Mouse (Mus musculus) limb, embryonic 15.5 days (tissue): Measurements from ENCODE around the gene Gpr108. TPM values are rescaled to one million over a fixed set of nuclear protein-coding genes. Genes with fewer than 3 reads are reported as not detected.

Experiments
- ATAC-seq: fragments of 200-750 bp; cut with Nextera tagmentation; 2 replicates; pipeline ENCODE4 v1.8.0; 2017; ENCODE audit warnings: low read depth, moderate TSS enrichment; ENCODE audit not compliant: insufficient number of reproducible peaks, low FRiP score, low TSS enrichment
- H3K27ac ChIP-seq: fragments of 300-500 bp; sonication (generic); 2 replicates; pipeline ENCODE4 v1.5.1; 2015; ENCODE audit warnings: moderate library complexity, mild to moderate bottlenecking, inconsistent platforms
- H3K27me3 ChIP-seq: fragments of 300-500 bp; sonication (generic); 2 replicates; pipeline ENCODE4 v1.6.1; 2015; ENCODE audit warnings: inconsistent platforms
- H3K36me3 ChIP-seq: fragments of 300-500 bp; sonication (generic); 2 replicates; pipeline ENCODE4 v1.6.1; 2015; ENCODE audit warnings: inconsistent platforms
- H3K4me1 ChIP-seq: fragments of 300-500 bp; sonication (generic); 2 replicates; pipeline ENCODE4 v1.6.1; 2015; ENCODE audit warnings: inconsistent platforms
- H3K4me2 ChIP-seq: fragments of 300-500 bp; sonication (generic); 2 replicates; pipeline ENCODE4 v1.6.1; 2015; ENCODE audit warnings: mild to moderate bottlenecking, inconsistent platforms
- H3K4me3 ChIP-seq: fragments of 300-500 bp; sonication (generic); 2 replicates; pipeline ENCODE4 v1.5.1; 2015; ENCODE audit warnings: mild to moderate bottlenecking, inconsistent platforms
- H3K9ac ChIP-seq: fragments of 300-500 bp; sonication (generic); 2 replicates; pipeline ENCODE4 v1.6.1; 2015; ENCODE audit warnings: inconsistent platforms
- H3K9me3 ChIP-seq: fragments of 300-500 bp; sonication (generic); 2 replicates; pipeline ENCODE4 v1.6.1; 2016; ENCODE audit warnings: inconsistent platforms
- WGBS: fragments of 180-500 bp; shearing (Covaris S2); methylation state at CpG from one replicate; pipeline ENCODE4 v1.1.7; 2015; 5-methylcytosine and 5-hydroxymethylcytosine counted together
- polyA plus RNA-seq: library from polyadenylated mRNA; unstranded; fragments of >200 nt; fragmentation: Nextera tagmentation; extraction: Ambion mirVana; gene quantifications from 2 replicates; pipeline ENCODE4 v1.2.1, GENCODE M21; 2015

Gene Gpr108
- polyA plus RNA-seq, 1 experiment from 2014 or later = 43.6 TPM

DNA sequence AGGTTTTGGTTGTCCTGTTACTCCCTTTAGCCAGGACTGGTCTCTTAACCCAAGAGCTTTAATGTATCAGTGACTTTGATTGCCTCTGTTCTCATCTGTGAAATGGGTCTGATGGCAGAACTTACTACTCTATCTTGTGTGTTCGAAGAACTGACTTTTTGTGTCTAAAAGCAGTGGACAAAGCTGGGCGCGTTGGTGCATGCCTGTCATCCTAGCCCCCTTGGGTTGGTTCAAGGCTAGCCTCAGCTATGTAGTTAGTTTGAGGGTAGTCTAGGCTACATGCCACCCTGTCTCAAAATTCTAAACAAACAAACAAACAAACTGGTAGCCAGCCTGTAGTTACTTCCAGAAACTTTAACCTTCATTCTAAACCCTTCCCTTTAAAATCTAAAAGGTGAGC lies 3.2 kb upstream of the Gpr108 start:
- Histone ChIP-seq H3K4me2 (no peak overlapping the region), H3K4me1 (peaks cover 27% of the 10 kb centered on the region), H3K27ac (no peak overlapping the region), H3K4me3 (no peak overlapping the region), H3K9me3 (no peaks in the 10 kb centered on the region), H3K27me3 (no peaks in the 10 kb centered on the region), H3K36me3 (peaks cover 30% of the 10 kb centered on the region), H3K9ac (no peak overlapping the region)
- ATAC-seq = no peak
- 93% methylated on average over 3 of the region's 3 CpGs for WGBS

GRCm38 (mm10) chr17:57250461-57251160 lies 2.4 kb upstream of the Gpr108 start:
- WGBS = 2% methylated on average over 33 of the region's 33 CpGs
- ATAC-seq = no peak
- H3K27me3 ChIP-seq = no peaks in the 10 kb centered on the region
- H3K4me3 ChIP-seq = peak overlapping the region; percentile 80
- peak overlapping the region; percentile 93 for H3K27ac ChIP-seq
- H3K36me3 ChIP-seq = peaks cover 24% of the 10 kb centered on the region
- H3K9ac ChIP-seq = peak overlapping the region; percentile 65
- H3K4me2 ChIP-seq = peak overlapping the region; percentile 92
- no peaks in the 10 kb centered on the region for H3K9me3 ChIP-seq
- H3K4me1 ChIP-seq = peaks cover 32% of the 10 kb centered on the region

GRCm38 (mm10) chr17:57249186-57250181 lies 1.2 kb upstream of the Gpr108 start, which contains the start of gene Trip10:
TSS of gene Trip10 (plus strand) at chr17:57249455.
- no peaks in the 10 kb centered on the region for H3K27me3 ChIP-seq
- H3K9me3 ChIP-seq = no peaks in the 10 kb centered on the region
- under 1% methylated on average over 52 of the region's 52 CpGs for WGBS
- peaks cover 18% of the 10 kb centered on the region for H3K36me3 ChIP-seq
- H3K4me1 ChIP-seq = peaks cover 32% of the 10 kb centered on the region
- peak; percentile 31 for ATAC-seq
- peak within 1 kb of the TSS; percentile 80 for H3K4me3 ChIP-seq
- peak within 1 kb of the TSS; percentile 93 for H3K27ac ChIP-seq
- H3K9ac ChIP-seq = peak within 1 kb of the TSS; percentile 65
- H3K4me2 ChIP-seq = peak within 1 kb of the TSS; percentile 92

DNA sequence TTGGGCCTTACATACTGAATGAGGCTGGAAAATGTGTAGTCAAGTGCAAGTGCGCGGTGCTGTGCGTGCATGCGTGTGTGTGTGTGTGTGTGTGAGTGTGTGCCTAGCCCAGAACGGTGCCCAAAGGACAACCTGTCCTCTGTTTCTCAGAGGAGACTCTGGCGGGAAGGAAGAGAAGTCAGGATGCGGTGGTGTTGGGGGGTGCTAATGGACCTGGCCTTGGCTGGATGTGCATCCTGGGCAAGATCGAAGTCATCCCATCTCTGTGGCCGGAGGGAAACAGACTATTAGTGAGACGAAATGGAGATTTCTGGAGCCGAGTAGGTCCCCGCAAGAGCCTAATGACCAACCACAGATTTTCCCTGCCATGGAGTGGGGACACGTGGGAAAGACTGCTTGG lies 525 bp upstream of the Gpr108 start:
- no peak for ATAC-seq
- Histone ChIP-seq H3K4me2 (peak overlapping the region; percentile 92), H3K36me3 (peaks cover 18% of the 10 kb centered on the region), H3K27me3 (no peaks in the 10 kb centered on the region), H3K27ac (peak overlapping the region; percentile 93), H3K9me3 (no peaks in the 10 kb centered on the region), H3K9ac (peak overlapping the region; percentile 31; the same call in 1 of the 2 replicates), H3K4me1 (peaks cover 32% of the 10 kb centered on the region), H3K4me3 (peak overlapping the region; percentile 80)
- 8% methylated on average over 13 of the region's 13 CpGs for WGBS

GRCm38 (mm10) chr17:57247393-57248200 lies 649 bp downstream of the Gpr108 start:
- H3K4me2 ChIP-seq = peak overlapping the region; percentile 92
- peak overlapping the region; percentile 68 for H3K9ac ChIP-seq
- peaks cover 21% of the 10 kb centered on the region for H3K36me3 ChIP-seq
- WGBS = under 1% methylated on average over 46 of the region's 46 CpGs
- no peaks in the 10 kb centered on the region for H3K9me3 ChIP-seq
- peak; percentile 93 for ATAC-seq
- peaks cover 32% of the 10 kb centered on the region for H3K4me1 ChIP-seq
- peak overlapping the region; percentile 80 for H3K4me3 ChIP-seq
- no peaks in the 10 kb centered on the region for H3K27me3 ChIP-seq
- H3K27ac ChIP-seq = peak overlapping the region; percentile 98

DNA sequence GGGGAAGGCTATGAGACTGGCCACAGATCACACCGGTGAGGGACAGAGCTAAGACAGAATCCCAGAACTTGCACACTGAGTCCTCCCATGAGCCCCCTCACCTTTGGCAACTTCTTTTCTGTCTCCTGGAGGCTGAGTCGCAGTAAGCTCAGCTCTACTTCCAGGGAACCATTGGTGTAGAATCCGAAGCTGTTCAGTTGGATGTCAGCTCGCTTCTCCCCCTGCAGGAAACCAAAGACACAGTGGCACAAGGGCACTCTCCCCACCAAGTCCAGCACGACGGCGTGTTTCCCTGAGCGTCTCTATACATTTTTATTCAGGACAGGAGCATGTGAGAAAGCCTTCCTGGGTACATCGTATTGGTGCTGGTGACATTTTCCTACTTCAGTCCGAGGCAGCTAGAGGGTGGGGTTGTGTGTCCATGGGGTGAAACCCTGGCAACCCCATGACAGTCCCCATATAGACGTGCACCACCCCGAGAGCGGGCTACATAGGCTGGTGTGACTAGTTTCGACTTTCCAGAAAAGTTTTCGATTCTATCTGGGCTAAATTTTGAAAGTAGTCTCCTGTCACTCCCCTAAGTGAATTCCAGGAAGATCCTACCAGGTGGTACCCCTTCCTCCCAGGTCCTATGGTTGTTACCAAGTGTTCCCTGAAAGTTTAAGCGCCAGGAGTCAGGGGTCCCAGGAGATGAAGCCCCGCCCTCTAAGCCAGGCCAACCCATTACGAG lies 1.4 kb downstream of the Gpr108 start:
- Histone ChIP-seq H3K4me3 (peak overlapping the region; percentile 80), H3K9ac (peak overlapping the region; percentile 68), H3K4me2 (peak overlapping the region; percentile 82), H3K27ac (peak overlapping the region; percentile 98), H3K27me3 (no peaks in the 10 kb centered on the region), H3K9me3 (no peaks in the 10 kb centered on the region), H3K36me3 (peaks cover 27% of the 10 kb centered on the region), H3K4me1 (peaks cover 32% of the 10 kb centered on the region)
- WGBS = 4% methylated on average over 18 of the region's 18 CpGs
- no peak for ATAC-seq

DNA sequence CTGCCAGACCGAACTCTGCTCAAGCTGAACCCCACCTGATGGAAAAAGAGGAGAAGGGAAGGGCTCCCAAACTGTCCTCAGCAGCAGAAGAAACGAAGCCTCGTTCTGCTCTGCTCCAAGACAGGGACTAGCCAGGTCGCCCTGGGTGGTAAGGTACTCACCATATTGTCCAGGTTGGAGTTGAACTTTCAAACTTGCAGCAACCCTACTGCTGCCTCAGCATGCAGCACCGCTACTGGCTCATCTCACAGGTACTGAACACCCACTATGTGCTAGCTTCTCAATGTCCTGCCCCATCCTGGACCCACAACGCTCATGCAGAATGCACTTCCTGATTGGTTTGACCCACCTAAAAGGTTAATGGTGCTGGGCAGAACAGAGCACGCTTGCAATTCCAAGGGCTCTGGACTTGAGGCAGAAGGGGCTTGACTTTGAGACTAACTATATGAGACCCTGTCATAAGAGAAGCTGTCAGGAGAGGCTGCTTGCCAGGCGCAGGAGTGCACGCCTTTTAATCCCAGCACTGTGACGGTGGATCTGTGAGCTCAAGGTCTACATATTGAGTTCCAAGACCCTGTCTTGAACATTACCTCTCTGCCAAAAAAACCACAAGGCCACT lies 2.8 kb downstream of the Gpr108 start:
- WGBS = 88% methylated on average over 10 of the region's 10 CpGs
- Histone ChIP-seq H3K4me1 (peaks cover 26% of the 10 kb centered on the region), H3K4me2 (no peak overlapping the region), H3K9ac (no peak overlapping the region), H3K9me3 (no peaks in the 10 kb centered on the region), H3K27ac (no peak overlapping the region), H3K36me3 (peaks cover 32% of the 10 kb centered on the region), H3K27me3 (no peaks in the 10 kb centered on the region), H3K4me3 (no peak overlapping the region)
- ATAC-seq = no peak

GRCm38 (mm10) chr17:57243650-57244370 lies 4.4 kb downstream of the Gpr108 start:
- Histone ChIP-seq H3K4me3 (no peak overlapping the region), H3K4me2 (no peak overlapping the region), H3K9me3 (no peaks in the 10 kb centered on the region), H3K27me3 (no peaks in the 10 kb centered on the region), H3K27ac (no peak overlapping the region), H3K4me1 (peaks cover 18% of the 10 kb centered on the region), H3K9ac (no peak overlapping the region), H3K36me3 (peaks cover 32% of the 10 kb centered on the region)
- no peak for ATAC-seq
- WGBS = 65% methylated on average over 10 of the region's 10 CpGs

- Histone ChIP-seq H3K9ac (no peak overlapping the region), H3K27me3 (no peaks in the 10 kb centered on the region), H3K4me2 (no peak overlapping the region), H3K9me3 (no peaks in the 10 kb centered on the region), H3K36me3 (peaks cover 51% of the 10 kb centered on the region), H3K4me1 (no peaks in the 10 kb centered on the region), H3K4me3 (no peak overlapping the region), H3K27ac (no peak overlapping the region)
- 94% methylated on average over 9 of the region's 9 CpGs for WGBS
- ATAC-seq = 0 out of 2 replicates have a peak, but pooled peaks have one; percentile 30
Measured at GRCm38 (mm10) chr17:57237181-57237580, 11.1 kb downstream of the Gpr108 start.

GRCm38 (mm10) chr17:57235803-57236202 lies 12.4 kb downstream of the Gpr108 start:
- Histone ChIP-seq H3K9ac (no peak overlapping the region), H3K4me1 (no peaks in the 10 kb centered on the region), H3K36me3 (peaks cover 43% of the 10 kb centered on the region), H3K9me3 (no peaks in the 10 kb centered on the region), H3K4me2 (no peak overlapping the region), H3K27me3 (no peaks in the 10 kb centered on the region), H3K4me3 (no peak overlapping the region), H3K27ac (no peak overlapping the region)
- no peak for ATAC-seq
- WGBS = 94% methylated on average over 5 of the region's 5 CpGs
